Mouse (Mus musculus): ENCODE data around the gene Mterf4.

The Mterf4 gene

GRCm38 (mm10) chr1:93268246-93268645 lies 37.5 kb downstream of the Mterf4 start:
- DNase-seq (ENCODE audit: low spot score in 2 of 2), result no peak

GRCm38 (mm10) chr1:93267207-93267606 lies 38.5 kb downstream of the Mterf4 start:
- peak; percentile 12 to 27 for DNase-seq (ENCODE audit: low spot score in 2 of 2)

- DNase-seq (ENCODE audit: low spot score in 2 of 2), result no peak
These were observed 48.2 kb downstream of the Mterf4 start for GRCm38 (mm10) chr1:93257560-93257959.

- DNase-seq (ENCODE audit: low spot score in 2 of 2), result no peak
These were observed 50.0 kb downstream of the Mterf4 start for GRCm38 (mm10) chr1:93255761-93256160.

- DNase-seq (ENCODE audit: low spot score in 2 of 2), result peak in 1 of 2 experiments; percentile 20
These were observed 53.1 kb downstream of the Mterf4 start for GRCm38 (mm10) chr1:93252586-93252985.
